Mouse (Mus musculus): ENCODE results near the gene Anapc16.

DNA sequence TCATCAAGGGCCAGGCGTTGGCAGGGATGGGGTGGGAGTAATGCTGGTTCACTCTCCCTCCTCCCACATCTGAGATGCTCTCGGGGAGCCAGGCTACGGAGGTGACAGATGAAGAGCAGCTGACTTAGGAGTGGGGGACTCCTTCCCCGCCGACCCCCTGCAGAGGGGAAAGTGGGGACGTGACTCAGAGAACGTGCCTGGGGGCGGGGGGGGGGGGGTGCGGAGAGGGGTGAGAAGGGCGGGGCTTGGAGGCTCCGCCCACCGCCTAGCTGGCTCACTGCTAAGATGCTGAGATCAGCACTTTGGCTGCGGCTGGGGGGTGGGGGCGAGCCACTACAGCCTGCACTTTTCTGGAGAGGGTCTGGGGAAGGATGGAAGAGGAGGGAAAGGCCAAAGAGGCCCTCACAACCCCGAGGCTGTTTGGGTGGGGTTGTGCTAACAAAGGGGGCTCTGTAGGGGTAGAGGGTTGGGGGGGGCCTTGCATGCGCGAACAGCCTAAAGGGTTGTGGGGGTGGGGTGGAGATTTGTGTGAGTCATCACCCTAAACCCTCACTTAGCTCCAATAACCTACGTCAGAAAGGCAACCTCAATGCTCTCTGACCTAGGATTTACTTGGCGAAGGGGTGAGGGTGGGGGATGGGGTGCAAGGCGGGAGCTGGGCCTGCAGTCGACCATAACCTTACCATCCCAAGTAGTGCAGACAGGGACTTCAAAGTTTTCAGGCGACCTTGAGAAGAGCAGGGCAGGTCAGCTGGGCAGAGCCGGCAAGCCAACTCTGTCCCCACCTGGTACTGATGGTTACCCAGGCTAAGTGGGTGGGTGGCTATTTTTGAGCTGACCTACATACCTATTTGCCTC lies 38.2 kb downstream of the Anapc16 start:
- TF ChIP-seq CTCF (IDR thresholded peaks at IDR 0.05; ENCODE audit: insufficient read depth, low read length) (no peak), POLR2A (IDR thresholded peaks at IDR 0.05; ENCODE audit: borderline replicate concordance, extremely low read depth, low read depth, low read length) (no peak)

Measured in lung, adult 2 months (tissue).